Mouse (Mus musculus) hindbrain, embryonic 14.5 days (tissue): ENCODE data around the gene Scyl2. TPM values are rescaled to one million over a fixed set of nuclear protein-coding genes. Genes with fewer than 3 reads are reported as not detected.

Experiments used
- ATAC-seq: fragments of 200-750 bp; cut with Nextera tagmentation; 2 replicates; pipeline ENCODE4 v1.8.0; 2017; ENCODE audit warnings: moderate number of reproducible peaks, mild to moderate bottlenecking, moderate TSS enrichment, moderate library complexity; ENCODE audit not compliant: low FRiP score
- DNase-seq: peaks from one replicate; pipeline ENCODE4 v3.0.0-alpha.2; 2015; ENCODE audit warnings: low spot score
- H3K27ac ChIP-seq: fragments of 300-500 bp; sonication (generic); 2 replicates; pipeline ENCODE4 v1.5.1; 2014; ENCODE audit warnings: mild to moderate bottlenecking, moderate library complexity
- H3K27me3 ChIP-seq: fragments of 300-500 bp; sonication (generic); 2 replicates; pipeline ENCODE4 v1.6.1; 2014; ENCODE audit warnings: mild to moderate bottlenecking, low read length, mixed read lengths; ENCODE audit not compliant: control insufficient read depth, insufficient read depth
- H3K36me3 ChIP-seq: fragments of 300-500 bp; sonication (generic); replicated peaks from 2 replicates; pipeline ENCODE4 v1.6.1; 2014; ENCODE audit not compliant: control insufficient read depth, insufficient read depth
- H3K4me1 ChIP-seq: fragments of 300-500 bp; sonication (generic); replicated peaks from 2 replicates; pipeline ENCODE4 v1.6.1; 2014; ENCODE audit warnings: antibody characterized with exemption, low read length, mixed read lengths; ENCODE audit not compliant: control insufficient read depth, insufficient read depth
- H3K4me2 ChIP-seq: fragments of 300-500 bp; sonication (generic); replicated peaks from 2 replicates; pipeline ENCODE4 v1.6.1; 2014; ENCODE audit warnings: mild to moderate bottlenecking, moderate library complexity
- H3K4me3 ChIP-seq: fragments of 300-500 bp; sonication (generic); replicated peaks from 2 replicates; pipeline ENCODE4 v1.5.1; 2014; ENCODE audit warnings: mild to moderate bottlenecking, low read length
- H3K9ac ChIP-seq: fragments of 300-500 bp; sonication (generic); 2 replicates; pipeline ENCODE4 v1.6.1; 2014
- H3K9me3 ChIP-seq: fragments of 300-500 bp; sonication (generic); 2 replicates; pipeline ENCODE4 v1.6.1; 2016; ENCODE audit warnings: low read length; ENCODE audit not compliant: control insufficient read depth
- WGBS: fragments of 180-500 bp; shearing (Covaris S2); extraction: QIAGEN DNeasy Blood & Tissue Kit; methylation state at CpG from one replicate; pipeline ENCODE4 v1.1.7; 2014; 5-methylcytosine and 5-hydroxymethylcytosine counted together
- polyA plus RNA-seq: library from polyadenylated mRNA; unstranded; fragments of >200 nt; fragmentation: Nextera tagmentation; extraction: Ambion mirVana; gene quantifications from 2 replicates; pipeline ENCODE4 v1.2.1, GENCODE M21; 2014

Scyl2 gene
- polyA plus RNA-seq, 1 experiment from 2014 or later: 15.6 TPM

- no peaks in the 10 kb centered on the region for H3K36me3 ChIP-seq
- H3K4me3 ChIP-seq: no peak overlapping the region
- no peak for ATAC-seq
- no peaks in the 10 kb centered on the region for H3K4me1 ChIP-seq
- WGBS: 79% methylated on average over 5 of the region's 5 CpGs
- H3K4me2 ChIP-seq: no peak overlapping the region
- no peak for DNase-seq
- no peak overlapping the region for H3K27ac ChIP-seq
- no peaks in the 10 kb centered on the region for H3K9me3 ChIP-seq
- no peak overlapping the region for H3K9ac ChIP-seq
- H3K27me3 ChIP-seq: no peaks in the 10 kb centered on the region
Observed at GRCm38 (mm10) chr10:89631831-89632230, 54.3 kb downstream of the Scyl2 start.

DNA sequence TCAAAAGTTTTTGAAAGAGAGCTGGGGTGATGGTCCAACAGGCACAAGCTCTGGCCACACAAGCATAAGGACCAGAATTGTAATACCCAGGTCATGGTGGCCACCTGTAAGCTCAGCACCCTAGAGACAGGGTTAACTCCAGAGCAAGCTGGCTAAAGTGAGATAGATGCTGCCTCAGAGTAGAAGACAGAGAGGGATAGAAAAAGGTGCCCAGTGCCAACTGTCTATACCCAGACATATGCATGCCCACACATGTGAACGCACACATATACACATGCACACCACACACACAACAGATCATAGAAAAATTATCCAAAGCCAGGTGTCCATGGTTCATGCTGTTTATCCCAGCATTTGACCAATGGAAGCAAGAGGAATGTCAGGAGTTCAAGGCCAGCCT, 55.5 kb downstream of the Scyl2 start:
- Histone ChIP-seq H3K9me3 (no peaks in the 10 kb centered on the region), H3K27me3 (no peaks in the 10 kb centered on the region), H3K4me1 (no peaks in the 10 kb centered on the region), H3K9ac (no peak overlapping the region), H3K4me3 (no peak overlapping the region), H3K27ac (no peak overlapping the region), H3K4me2 (no peak overlapping the region), H3K36me3 (no peaks in the 10 kb centered on the region)
- no peak for DNase-seq
- whole genome bisulfite sequencing: 93% methylated on average over 1 of the region's 1 CpGs
- ATAC-seq: peak; percentile 6; the same call in 1 of the 2 replicates

DNA sequence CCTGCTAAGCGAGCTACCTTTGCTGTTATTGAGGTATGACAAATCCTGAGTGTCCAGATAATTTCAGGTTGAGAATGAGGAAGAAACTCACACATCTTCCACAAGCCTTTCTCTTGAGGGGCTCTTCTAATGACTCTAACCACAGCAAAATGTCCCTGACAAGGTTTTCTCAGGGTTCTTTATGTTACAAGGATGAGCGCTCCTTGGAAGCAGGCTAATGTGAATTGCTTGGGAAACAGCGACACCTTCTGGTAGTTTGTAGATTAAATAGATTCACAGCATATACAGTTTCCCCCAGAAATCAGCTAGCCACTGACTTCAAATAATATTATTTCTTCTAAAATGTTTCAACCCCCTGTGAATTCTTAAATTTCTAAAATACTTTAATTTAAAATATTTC, 56.0 kb downstream of the Scyl2 start:
- H3K9ac ChIP-seq: no peak overlapping the region

GRCm38 (mm10) chr10:89626714-89627113, 59.4 kb downstream of the Scyl2 start:
- Histone ChIP-seq H3K4me1 (no peaks in the 10 kb centered on the region), H3K4me3 (no peak overlapping the region), H3K27me3 (no peaks in the 10 kb centered on the region), H3K9me3 (no peaks in the 10 kb centered on the region), H3K27ac (no peak overlapping the region), H3K9ac (no peak overlapping the region), H3K4me2 (no peak overlapping the region), H3K36me3 (no peaks in the 10 kb centered on the region)
- WGBS: 91% methylated on average over 2 of the region's 2 CpGs
- DNase-seq (no peak), ATAC-seq (no peak)

More for the DNA sequence above, 56.0 kb downstream of the Scyl2 start:
- ATAC-seq (peak; percentile 82), DNase-seq (peak; percentile 97)
- Histone ChIP-seq H3K36me3 (no peaks in the 10 kb centered on the region), H3K27me3 (no peaks in the 10 kb centered on the region), H3K4me2 (no peak overlapping the region), H3K27ac (no peak overlapping the region), H3K4me1 (no peaks in the 10 kb centered on the region), H3K4me3 (no peak overlapping the region), H3K9me3 (no peaks in the 10 kb centered on the region)
- WGBS: 25% methylated on average over 3 of the region's 3 CpGs

DNA sequence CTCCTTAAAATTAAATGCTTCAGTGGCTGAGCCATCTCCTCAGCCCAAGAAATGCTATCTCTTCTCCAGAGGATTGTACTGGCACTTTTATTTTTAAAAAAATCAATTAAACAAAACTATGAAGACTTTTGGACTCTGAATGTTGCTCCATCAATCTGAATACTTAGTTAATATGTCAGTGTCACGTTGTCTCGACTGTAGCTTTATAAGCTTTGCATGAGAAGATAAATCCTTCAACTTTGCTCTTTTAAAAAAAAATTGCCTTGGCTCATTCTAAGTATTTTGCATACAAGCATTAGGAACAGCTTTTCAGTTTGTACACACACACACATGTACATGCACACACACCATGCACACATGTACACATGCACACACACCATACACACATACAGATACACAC, 61.9 kb downstream of the Scyl2 start:
- Histone ChIP-seq H3K27ac (no peak overlapping the region), H3K4me3 (no peak overlapping the region), H3K9ac (no peak overlapping the region), H3K9me3 (no peaks in the 10 kb centered on the region), H3K36me3 (no peaks in the 10 kb centered on the region), H3K27me3 (no peaks in the 10 kb centered on the region), H3K4me1 (no peaks in the 10 kb centered on the region), H3K4me2 (no peak overlapping the region)
- WGBS: 85% methylated on average over 2 of the region's 2 CpGs
- DNase-seq (no peak), ATAC-seq (no peak)

- Histone ChIP-seq H3K9ac (no peak within 1 kb of the TSS), H3K27me3 (no peaks in the 10 kb centered on the region), H3K4me2 (no peak within 1 kb of the TSS), H3K4me3 (no peak within 1 kb of the TSS), H3K4me1 (no peaks in the 10 kb centered on the region), H3K27ac (no peak within 1 kb of the TSS), H3K9me3 (no peaks in the 10 kb centered on the region), H3K36me3 (no peaks in the 10 kb centered on the region)
- DNase-seq (no peak), ATAC-seq (no peak)
- 28% methylated on average over 7 of the region's 7 CpGs for WGBS
Observed at GRCm38 (mm10) chr10:89621129-89621528, 65.0 kb downstream of the Scyl2 start, which contains the start of gene Slc17a8. Gene Slc17a8 (minus strand): TSS chr10:89621253.

- no peak overlapping the region for H3K4me2 ChIP-seq
- no peaks in the 10 kb centered on the region for H3K36me3 ChIP-seq
- no peak overlapping the region for H3K9ac ChIP-seq
- 84% methylated on average over 5 of the region's 5 CpGs for WGBS
- no peaks in the 10 kb centered on the region for H3K9me3 ChIP-seq
- no peaks in the 10 kb centered on the region for H3K27me3 ChIP-seq
- H3K4me1 ChIP-seq: no peaks in the 10 kb centered on the region
- H3K27ac ChIP-seq: no peak overlapping the region
- DNase-seq (no peak), ATAC-seq (no peak)
- H3K4me3 ChIP-seq: no peak overlapping the region
Observed at GRCm38 (mm10) chr10:89599311-89599710, 86.8 kb downstream of the Scyl2 start.

DNA sequence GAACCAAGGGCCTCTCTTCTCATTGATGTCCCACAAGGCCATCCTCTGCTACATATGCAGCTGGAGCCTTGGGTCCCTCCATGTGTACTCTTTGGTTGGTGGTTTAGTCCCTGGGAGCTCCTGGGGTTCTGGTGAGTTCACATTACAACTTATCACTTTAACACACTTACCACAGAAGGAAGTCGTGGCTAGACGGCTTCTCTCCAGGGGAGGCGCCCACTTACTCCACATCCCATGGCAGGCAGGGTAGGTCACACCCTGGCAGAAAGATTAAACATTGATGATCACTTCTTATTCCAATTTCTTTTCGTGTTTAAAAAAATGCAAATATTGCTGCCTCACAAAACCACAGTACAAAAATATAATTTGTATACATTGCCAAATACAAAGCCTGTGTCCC, 88.8 kb downstream of the Scyl2 start:
- H3K9ac ChIP-seq: no peak overlapping the region
- no peak for ATAC-seq
- H3K4me2 ChIP-seq: no peak overlapping the region
- WGBS: 87% methylated on average over 4 of the region's 4 CpGs
- H3K4me1 ChIP-seq: no peaks in the 10 kb centered on the region
- H3K4me3 ChIP-seq: no peak overlapping the region
- H3K27ac ChIP-seq: no peak overlapping the region
- no peaks in the 10 kb centered on the region for H3K27me3 ChIP-seq
- no peak for DNase-seq
- H3K36me3 ChIP-seq: no peaks in the 10 kb centered on the region
- no peaks in the 10 kb centered on the region for H3K9me3 ChIP-seq

- DNase-seq (no peak), ATAC-seq (no peak)
- 93% methylated on average over 5 of the region's 5 CpGs for WGBS
- Histone ChIP-seq H3K9ac (no peak overlapping the region), H3K4me2 (no peak overlapping the region), H3K9me3 (no peaks in the 10 kb centered on the region), H3K36me3 (no peaks in the 10 kb centered on the region), H3K4me3 (no peak overlapping the region), H3K27ac (no peak overlapping the region), H3K27me3 (no peaks in the 10 kb centered on the region), H3K4me1 (no peaks in the 10 kb centered on the region)
Observed at GRCm38 (mm10) chr10:89595935-89596334, 90.2 kb downstream of the Scyl2 start.

- Histone ChIP-seq H3K4me1 (no peaks in the 10 kb centered on the region), H3K4me2 (no peak overlapping the region), H3K27me3 (no peaks in the 10 kb centered on the region), H3K9me3 (no peaks in the 10 kb centered on the region), H3K36me3 (no peaks in the 10 kb centered on the region), H3K9ac (no peak overlapping the region), H3K27ac (no peak overlapping the region), H3K4me3 (no peak overlapping the region)
- no peak for DNase-seq
- no peak for ATAC-seq
- WGBS: 75% methylated on average over 1 of the region's 1 CpGs
Observed at GRCm38 (mm10) chr10:89595514-89595913, 90.6 kb downstream of the Scyl2 start.
